In genomic region chr10:86021408-86021748, GRCm38 (mm10) we compare ENCODE assay signal across 9 mouse cellular contexts. TPM values are rescaled to one million over a fixed set of nuclear protein-coding genes. Genes with fewer than 3 reads are reported as not detected.
A peak's percentile ranks its signal among the peaks of the same experiment; 100 is the strongest.
DNase-seq lines count a peak whose midpoint lies in the region; ATAC-seq and TF ChIP-seq lines count a peak whose summit lies in the region.
"Had no signal": no experiment of that assay in that cellular context is flagged by ENCODE, and none has a peak within 500 bp of the region (broad histone marks: within the 10 kb centered on the region; RNA-seq: fewer than 3 reads in every experiment).

No protein-coding gene starts in this region.

- H3K4me3 ChIP-seq in heart, embryonic 15.5 days, result peak overlapping the region; percentile 84
- peak overlapping the region; percentile 11 for H3K4me3 ChIP-seq in bone marrow, adult 2 months (replicated peaks; ENCODE audit: control insufficient read depth, low read depth, low read length)
- H3K4me3 ChIP-seq in hindbrain, embryonic 14.5 days (replicated peaks; ENCODE audit: low read length), result peak overlapping the region; percentile 77; the same call in 1 of the 2 replicates
- H3K4me3 ChIP-seq in midbrain, embryonic 14.5 days (replicated peaks; ENCODE audit: low read depth, low read length), result peak overlapping the region; percentile 83

- no peak for DNase-seq in heart, postnatal 10 days
- DNase-seq in hindbrain, embryonic 14.5 days (ENCODE audit: low spot score), result no peak
- no peak for DNase-seq in midbrain, embryonic 14.5 days
- no peak for DNase-seq in embryo, embryonic 10 days (ENCODE audit: low spot score)
- DNase-seq in urinary bladder, postnatal 36 days (ENCODE audit: low spot score in 2 of 2), result no peak
- DNase-seq in embryo, embryonic 11 days, result no peak

- H3K27me3 ChIP-seq in heart, embryonic 15.5 days, result no peaks in the 10 kb centered on the region; the same call in 1 of the 2 replicates
- no peaks in the 10 kb centered on the region for H3K27me3 ChIP-seq in hindbrain, embryonic 14.5 days (ENCODE audit: control insufficient read depth, insufficient read depth, low read length)
- no peaks in the 10 kb centered on the region for H3K27me3 ChIP-seq in midbrain, embryonic 14.5 days (ENCODE audit: control insufficient read depth, insufficient read depth, low read length)

- H3K4me2 ChIP-seq in heart, embryonic 15.5 days, result peak overlapping the region; percentile 59
- peak overlapping the region; percentile 65 for H3K4me2 ChIP-seq in hindbrain, embryonic 14.5 days (replicated peaks)
- H3K4me2 ChIP-seq in midbrain, embryonic 14.5 days (ENCODE audit: low read length), result peak overlapping the region; percentile 79

- 0 out of 2 replicates have a peak overlapping the region, but pooled peaks have one; percentile 21 for H3K27ac ChIP-seq in heart, embryonic 15.5 days
- H3K27ac ChIP-seq in bone marrow, adult 2 months (ENCODE audit: control insufficient read depth, insufficient read depth, low read depth, low read length, poor library complexity), result no peak overlapping the region
- peak overlapping the region; percentile 35; the same call in 1 of the 2 replicates for H3K27ac ChIP-seq in hindbrain, embryonic 14.5 days
- no peak overlapping the region for H3K27ac ChIP-seq in midbrain, embryonic 14.5 days (replicated peaks; ENCODE audit: low read depth, low read length)

- no peak for TF ChIP-seq CTCF in bone marrow, adult 2 months (IDR thresholded peaks at IDR 0.05; ENCODE audit: control insufficient read depth, insufficient read depth, low read length)

- peaks cover 10% of the 10 kb centered on the region; the same call in 1 of the 2 replicates for H3K4me1 ChIP-seq in heart, embryonic 15.5 days (replicated peaks)
- no peaks in the 10 kb centered on the region; the same call in 1 of the 2 replicates for H3K4me1 ChIP-seq in bone marrow, adult 2 months (ENCODE audit: control insufficient read depth, insufficient read depth, low read length)
- H3K4me1 ChIP-seq in hindbrain, embryonic 14.5 days (replicated peaks; ENCODE audit: control insufficient read depth, insufficient read depth, low read length), result peaks cover 9% of the 10 kb centered on the region; the same call in 1 of the 2 replicates
- H3K4me1 ChIP-seq in midbrain, embryonic 14.5 days (ENCODE audit: control insufficient read depth, insufficient read depth, low read length), result peaks cover 6% of the 10 kb centered on the region

- 1% methylated on average over 3 of the region's 3 CpGs for WGBS in heart, embryonic 15.5 days
- under 1% methylated on average over 3 of the region's 3 CpGs for WGBS in bone marrow, adult 2 months
- WGBS in hindbrain, embryonic 14.5 days, result 2% methylated on average over 3 of the region's 3 CpGs
- WGBS in midbrain, embryonic 14.5 days, result 0% methylated on average over 3 of the region's 3 CpGs

- no peak overlapping the region for H3K9ac ChIP-seq in heart, embryonic 15.5 days
- peak overlapping the region; percentile 73; the same call in 1 of the 2 replicates for H3K9ac ChIP-seq in hindbrain, embryonic 14.5 days
- no peak overlapping the region for H3K9ac ChIP-seq in midbrain, embryonic 14.5 days (replicated peaks; ENCODE audit: low read length)

- no peak for TF ChIP-seq POLR2A in bone marrow, adult 2 months (IDR thresholded peaks at IDR 0.05; ENCODE audit: borderline replicate concordance, control insufficient read depth, low read depth, low read length)

- H3K9me3 ChIP-seq in heart, embryonic 15.5 days (replicated peaks), result no peaks in the 10 kb centered on the region
- no peaks in the 10 kb centered on the region for H3K9me3 ChIP-seq in hindbrain, embryonic 14.5 days (ENCODE audit: control insufficient read depth, low read length)
- H3K9me3 ChIP-seq in midbrain, embryonic 14.5 days (ENCODE audit: control insufficient read depth, low read length), result no peaks in the 10 kb centered on the region

- intact Hi-C loops in heart, postnatal 10 days (cut with DNase I), result loop anchor here (1.0 to 2.0 kb wide), 2 partner anchors 275 to 443 kb away; no protein-coding TSS in a partner anchor

- H3K36me3 ChIP-seq in heart, embryonic 15.5 days, result no peaks in the 10 kb centered on the region
- H3K36me3 ChIP-seq in hindbrain, embryonic 14.5 days (replicated peaks; ENCODE audit: control insufficient read depth, insufficient read depth), result 0 out of 2 replicates have a peak, but pooled peaks cover 3% of the 10 kb centered on the region
- H3K36me3 ChIP-seq in midbrain, embryonic 14.5 days (ENCODE audit: control insufficient read depth, insufficient read depth, low read length), result no peaks in the 10 kb centered on the region

- no peak for ATAC-seq in heart, embryonic 15.5 days (replicated peaks; ENCODE audit: insufficient number of reproducible peaks, insufficient read depth, low FRiP score, low read depth)
- no peak; the same call in 1 of the 2 replicates for ATAC-seq in hindbrain, embryonic 14.5 days (ENCODE audit: low FRiP score)
- ATAC-seq in midbrain, embryonic 14.5 days (ENCODE audit: low FRiP score, low TSS enrichment), result no peak

RNA-seq across cellular contexts. Expression of gene Fbxo7, which starts 0.4 kb away (rescaled TPM):
- 18.2 and 23.7 TPM in 2 replicates for polyA plus RNA-seq in heart, embryonic 15.5 days (2015; fragmentation: Nextera tagmentation; extraction: Ambion mirVana)
- total RNA-seq in heart, postnatal 10 days (2021), result 10 to 100 TPM; 15.1 to 17.6 TPM
- 72.4 and 103 TPM in 2 replicates for polyA plus RNA-seq in bone marrow, adult 2 months (2011; ENCODE audit: insufficient read depth, insufficient read length, low replicate concordance, missing spikeins)
- polyA plus RNA-seq in hindbrain, embryonic 14.5 days (2014; fragmentation: Nextera tagmentation; extraction: Ambion mirVana), result 22.3 and 24.7 TPM in 2 replicates
- polyA plus RNA-seq in midbrain, embryonic 14.5 days (2014; fragmentation: Nextera tagmentation; extraction: Ambion mirVana), result 18.9 and 19.6 TPM in 2 replicates

RNA-seq across cellular contexts. Expression of gene Bpifc, which starts 9.7 kb away (rescaled TPM):
- polyA plus RNA-seq in heart, embryonic 15.5 days (2015; fragmentation: Nextera tagmentation; extraction: Ambion mirVana), result 0.24 TPM in 1 of 2 replicates, not detected in the other
- total RNA-seq in heart, postnatal 10 days (2021), result not detected
- 0.75 TPM in 1 of 2 replicates, not detected in the other for polyA plus RNA-seq in bone marrow, adult 2 months (2011; ENCODE audit: insufficient read depth, insufficient read length, low replicate concordance, missing spikeins)
- polyA plus RNA-seq in hindbrain, embryonic 14.5 days (2014; fragmentation: Nextera tagmentation; extraction: Ambion mirVana), result not detected in 2 replicates
- polyA plus RNA-seq in midbrain, embryonic 14.5 days (2014; fragmentation: Nextera tagmentation; extraction: Ambion mirVana), result not detected in 2 replicates
- total RNA-seq: gastrocnemius, postnatal 25 days had no signal

Comparison
In these comparisons a context has a peak if more than half of its experiments do, and no peak if none do; other contexts are left out.
1. H3K27ac ChIP-seq: peak in heart, embryonic 15.5 days (single experiment) and hindbrain, embryonic 14.5 days (single experiment); none in bone marrow, adult 2 months (single experiment) and midbrain, embryonic 14.5 days (single experiment).
2. H3K4me3 ChIP-seq: peak in every context shown above with its lines; median percentile 84 in heart, embryonic 15.5 days; 83 in midbrain, embryonic 14.5 days; 77 in hindbrain, embryonic 14.5 days; 11 in bone marrow, adult 2 months.
3. Peak in every context shown above with its lines, with median percentiles within 50 percentile points of each other: H3K4me2 ChIP-seq.